Mouse (Mus musculus) thymus, postnatal 14 days (tissue): Measurements from ENCODE around the gene Hdgfl3.

Experiments
- DNase-seq: peaks from one replicate; pipeline ENCODE4 v3.0.0; 2021

Gene Hdgfl3

DNA sequence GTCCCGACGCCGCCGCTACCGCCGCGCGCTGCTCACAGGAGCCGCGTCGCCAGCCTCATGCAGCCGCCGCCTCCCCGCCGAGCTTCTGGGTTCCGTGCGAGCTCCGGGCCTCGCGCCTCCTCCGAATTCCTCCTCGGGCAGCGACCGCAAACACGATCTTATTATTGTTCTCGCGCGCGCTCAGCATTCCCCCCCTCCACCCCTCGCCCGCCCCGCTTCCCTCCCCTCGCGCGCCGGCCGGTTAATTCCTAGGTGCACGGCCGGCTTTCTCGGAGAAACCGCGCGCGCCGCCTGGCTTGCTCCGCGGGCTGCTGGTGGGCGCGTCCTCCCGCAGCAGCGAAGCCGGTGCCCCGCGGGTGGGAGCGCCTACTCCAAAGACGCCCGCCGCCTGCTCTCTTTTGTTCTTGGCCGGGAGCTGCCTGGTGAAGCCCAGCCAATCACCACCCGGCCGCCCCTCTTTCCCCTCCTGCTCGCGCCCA lies at the start of gene Hdgfl3:
Gene Hdgfl3, minus strand, starts transcription at position 207 of the 479 bp plus-strand sequence.
- peak; percentile 72 for DNase-seq

DNA sequence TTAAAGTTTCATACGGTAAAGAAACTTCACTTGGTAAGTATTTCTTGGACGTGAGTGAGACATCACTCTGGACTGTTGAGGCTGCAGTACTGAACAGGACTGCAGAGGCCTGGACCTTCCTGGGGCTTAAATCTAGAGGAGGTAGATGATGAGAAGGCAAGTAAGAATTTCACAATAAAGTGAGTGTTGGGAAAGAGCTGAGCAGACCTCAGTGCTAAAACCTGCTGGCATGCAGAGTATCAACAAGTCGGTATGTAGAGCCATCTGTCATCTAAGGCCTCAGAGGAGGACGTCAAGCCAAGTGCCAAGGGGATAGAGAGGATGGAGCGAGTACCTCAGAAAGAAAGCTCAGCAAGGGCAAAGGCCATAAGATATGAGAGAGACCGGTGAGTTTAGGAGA lies 49.4 kb upstream of the Hdgfl3 start:
- DNase-seq, result no peak

DNA sequence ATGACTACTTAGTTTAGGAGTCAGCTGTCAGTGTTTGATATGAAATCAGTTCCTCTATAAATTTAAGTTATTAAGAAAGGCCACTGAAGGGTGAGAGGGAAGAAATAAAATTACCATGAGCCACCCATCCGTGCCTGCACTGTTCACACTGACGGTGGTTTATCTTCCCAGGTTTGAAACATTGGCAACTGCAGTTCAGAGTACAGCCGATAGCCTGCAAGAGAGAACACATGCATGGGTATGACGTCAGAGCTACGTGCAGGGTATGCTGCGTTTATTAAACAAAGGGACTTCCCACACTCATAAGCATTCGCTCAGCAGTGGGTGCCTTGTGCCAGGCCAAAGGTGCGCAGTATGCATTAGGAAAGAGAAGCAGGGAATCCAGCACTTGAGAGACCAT lies 44.0 kb upstream of the Hdgfl3 start:
- DNase-seq, result no peak

DNA sequence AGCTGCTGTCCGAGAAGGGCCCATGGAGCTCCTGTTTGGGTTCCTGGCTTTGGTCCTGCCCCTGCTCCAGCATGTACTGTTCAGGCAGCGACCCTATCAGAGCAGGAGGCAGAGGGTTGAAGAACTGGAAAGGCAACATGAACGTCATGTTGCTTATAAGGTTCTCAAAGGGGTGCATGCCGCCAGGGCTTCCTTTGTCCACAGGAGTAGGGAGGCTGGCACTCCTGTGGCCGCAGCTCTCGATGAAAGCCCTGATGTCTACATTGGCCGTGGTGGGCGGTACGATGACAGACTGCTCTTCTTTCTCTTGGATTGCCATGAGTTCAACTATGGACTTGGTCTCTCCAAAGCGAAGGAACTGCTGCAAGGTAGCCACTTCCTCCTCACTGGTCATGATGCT lies 40.3 kb upstream of the Hdgfl3 start:
- DNase-seq, result no peak

DNA sequence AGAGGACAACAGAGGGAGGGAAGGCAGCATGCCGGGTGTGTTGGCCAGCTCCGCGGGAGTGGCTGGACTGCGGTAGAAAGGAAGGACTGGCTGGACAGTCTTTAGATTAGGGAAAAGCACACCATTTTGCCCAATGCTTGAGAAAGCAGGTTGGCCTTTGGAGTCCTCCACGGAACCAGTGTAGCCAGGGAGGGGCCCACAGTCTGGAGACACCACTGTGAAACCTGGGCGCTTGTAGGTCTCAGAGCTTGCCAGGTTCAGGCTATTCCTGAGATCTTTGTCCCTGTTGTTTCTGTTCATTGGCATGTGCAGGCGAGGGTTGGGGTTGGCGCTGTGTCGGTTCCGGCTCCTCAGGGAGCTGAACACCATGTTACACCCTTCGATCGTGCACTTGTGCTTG lies 39.7 kb upstream of the Hdgfl3 start:
- no peak for DNase-seq

DNA sequence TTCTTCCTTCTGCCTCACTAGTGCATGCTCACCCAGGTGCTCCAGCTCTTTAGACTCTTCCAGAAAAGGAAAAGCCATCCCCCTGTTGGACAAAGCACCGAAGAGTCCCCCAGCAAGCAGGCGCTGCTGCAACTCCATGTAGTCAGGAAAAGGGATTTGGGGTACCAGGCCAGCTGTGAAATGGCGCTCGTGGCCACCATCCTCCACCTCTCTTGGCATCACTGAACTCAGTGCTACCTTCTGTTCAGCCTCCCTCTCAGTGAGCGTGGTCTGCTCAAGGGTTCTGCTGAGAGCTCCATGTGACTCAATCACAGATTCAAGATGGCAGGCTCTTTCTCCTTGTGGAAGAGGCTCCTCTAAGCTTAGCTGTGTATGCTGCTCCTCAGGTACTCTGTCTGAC lies 39.1 kb upstream of the Hdgfl3 start:
- no peak for DNase-seq

DNA sequence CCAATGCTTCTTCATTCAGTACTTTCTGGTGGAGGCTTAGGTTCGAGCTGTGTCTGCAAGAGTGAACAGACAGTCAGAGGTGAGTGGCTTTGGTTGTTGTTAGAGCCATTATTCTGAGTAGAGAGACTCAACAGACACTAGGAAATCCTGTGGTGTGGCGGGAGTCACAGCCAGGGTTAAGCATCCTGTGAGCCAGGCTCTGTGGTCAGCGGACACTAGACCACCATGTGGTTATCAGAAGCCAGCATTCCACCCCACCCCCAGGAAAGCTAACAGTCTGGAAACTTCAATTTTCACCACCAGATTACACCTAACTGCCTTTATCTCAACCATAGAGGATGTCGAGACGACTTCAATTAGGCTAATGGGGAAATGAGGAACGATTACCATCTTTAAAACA lies 34.7 kb upstream of the Hdgfl3 start:
- DNase-seq, result no peak

DNA sequence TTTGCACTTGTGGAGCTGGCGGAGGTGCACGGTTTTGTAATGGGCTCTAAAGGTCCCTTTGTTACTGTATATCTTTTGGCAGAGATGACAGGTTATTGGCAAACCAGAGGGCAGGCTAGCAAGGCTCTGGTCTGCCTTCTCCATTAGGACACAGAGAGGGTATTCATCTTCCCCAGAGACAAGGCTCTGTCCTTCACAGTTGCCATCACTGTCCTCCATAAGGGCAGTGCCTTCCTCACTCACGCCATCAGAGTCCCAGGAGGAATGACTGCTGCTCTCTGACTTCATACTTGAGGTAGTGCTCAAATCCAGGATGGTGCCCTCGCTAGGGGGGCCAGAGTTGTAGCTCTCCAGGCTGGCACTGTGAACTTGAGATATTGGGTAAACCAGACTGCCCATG lies 34.2 kb upstream of the Hdgfl3 start:
- DNase-seq, result no peak

DNA sequence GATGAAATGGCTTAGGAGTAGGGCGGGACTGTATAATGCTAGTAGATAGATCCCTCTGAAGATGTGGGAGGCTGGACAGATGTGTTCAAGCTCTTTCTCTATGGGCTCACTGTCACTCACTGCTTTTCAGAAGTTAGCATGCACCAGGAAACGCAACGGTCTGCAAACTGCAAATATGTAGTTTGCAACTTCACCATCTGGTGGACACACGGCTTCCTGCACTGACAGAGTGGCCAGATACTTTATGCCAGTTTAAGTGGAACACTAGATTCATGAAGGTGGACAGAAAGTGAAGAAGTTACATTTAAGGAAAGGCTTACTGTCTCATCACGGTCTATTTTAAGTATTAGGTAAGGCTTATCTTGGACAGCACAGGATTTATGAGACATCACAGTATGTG lies 31.9 kb upstream of the Hdgfl3 start:
- no peak for DNase-seq

DNA sequence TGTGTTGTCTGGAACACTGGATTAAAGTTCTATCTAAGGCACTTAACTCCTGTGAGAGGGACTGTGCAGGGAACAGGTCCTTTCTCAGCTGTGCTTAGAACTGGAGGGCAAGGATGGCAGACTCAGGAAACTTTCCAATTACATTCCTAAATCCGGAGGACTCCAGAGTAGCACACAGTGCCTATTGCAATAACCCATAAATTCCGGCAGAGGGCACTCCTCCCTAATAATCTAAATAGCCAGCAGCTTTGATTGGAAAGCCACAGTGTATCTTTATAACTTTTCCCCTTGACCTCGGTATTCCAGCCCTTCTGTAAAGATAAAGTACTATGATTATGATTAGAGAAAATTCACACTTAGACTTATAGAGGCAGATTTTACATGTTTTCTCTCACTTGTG lies 25.4 kb upstream of the Hdgfl3 start:
- DNase-seq, result peak; percentile 19

DNA sequence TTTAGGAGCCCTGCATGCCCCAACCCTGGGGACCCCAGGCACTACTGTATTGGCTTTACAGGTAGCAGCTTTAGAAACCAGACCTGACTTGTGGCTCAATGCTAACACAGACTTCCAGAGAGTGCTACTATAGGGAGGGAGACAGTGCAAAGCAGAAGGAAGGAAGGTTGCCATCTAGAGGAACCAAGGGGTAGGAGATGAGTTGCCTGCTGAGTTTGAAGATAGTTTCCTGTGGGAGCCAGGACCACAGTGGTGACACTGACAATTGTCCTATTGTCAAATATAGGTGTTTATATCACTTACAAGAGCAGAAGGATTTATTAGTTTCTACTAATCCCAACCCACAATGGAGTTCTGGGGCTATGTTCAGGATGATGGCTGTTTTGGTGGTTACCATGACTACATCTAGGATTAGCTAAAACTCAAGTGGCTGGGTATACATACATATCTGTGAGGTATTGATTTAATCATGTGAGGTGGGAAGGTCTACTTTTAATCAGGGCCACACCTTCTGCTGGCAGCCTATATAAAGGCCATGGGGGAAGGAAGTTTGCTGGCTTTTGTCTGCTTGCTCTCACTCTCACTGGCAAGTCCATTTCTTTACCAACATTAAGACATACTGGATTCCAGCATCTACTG lies 20.1 kb upstream of the Hdgfl3 start:
- DNase-seq, result peak; percentile 61

DNA sequence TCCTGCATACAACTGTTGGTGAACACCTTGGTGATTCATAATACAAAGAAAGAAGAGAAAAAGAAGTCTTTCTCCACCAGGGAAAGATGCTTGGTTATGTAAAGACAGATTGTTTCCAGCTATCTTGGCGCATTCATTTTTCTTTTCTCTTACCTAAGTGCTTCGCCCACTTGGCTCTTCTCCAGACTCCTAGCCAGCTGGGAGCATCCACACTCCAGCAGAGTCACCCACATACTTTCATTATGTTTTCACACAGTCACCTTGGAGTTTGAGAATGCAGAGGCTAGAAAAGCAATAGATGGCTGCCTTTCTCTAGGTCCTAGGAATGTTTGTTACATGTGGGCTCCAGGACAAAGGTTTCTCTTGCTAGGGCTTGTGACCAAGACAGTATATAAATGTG lies 16.2 kb upstream of the Hdgfl3 start:
- DNase-seq, result no peak

DNA sequence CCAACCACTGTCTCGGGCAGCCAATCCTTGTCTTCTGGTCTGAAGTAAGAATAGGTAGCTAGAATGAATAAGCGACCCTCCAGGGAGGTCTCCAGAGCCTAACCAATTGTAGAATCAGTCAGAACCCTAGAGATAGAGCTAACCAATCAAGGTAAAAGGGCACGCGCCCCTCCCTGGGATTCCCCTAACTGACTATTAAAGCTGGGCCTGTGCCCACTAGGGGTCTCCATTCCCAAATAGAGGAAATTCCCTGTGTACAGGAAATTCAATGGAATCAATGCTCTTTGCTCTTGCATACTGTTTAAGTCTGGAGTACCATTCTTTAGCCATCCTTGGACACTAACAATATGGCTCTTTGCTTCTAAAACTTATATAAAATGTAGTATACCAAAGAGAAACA lies 11.1 kb upstream of the Hdgfl3 start:
- DNase-seq, result no peak

DNA sequence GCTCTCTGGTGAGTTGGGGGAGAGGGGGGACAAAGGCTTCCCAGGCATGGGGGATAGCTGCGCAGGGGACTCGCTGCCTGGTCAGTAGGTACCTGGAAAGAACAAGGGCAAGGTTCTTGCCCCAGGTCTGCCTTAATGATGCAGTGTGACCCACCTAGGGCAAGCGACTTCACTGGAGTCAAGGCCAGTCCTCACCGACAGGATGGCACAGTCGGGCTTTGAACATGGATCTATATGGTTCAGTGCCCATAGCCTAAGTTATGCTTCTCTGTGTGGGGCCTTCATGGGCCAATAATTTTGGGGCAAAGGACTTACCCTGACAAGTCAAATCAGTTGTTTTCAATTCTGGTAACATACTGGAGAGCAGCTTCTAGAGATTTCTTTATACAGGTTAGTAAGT lies 533 bp upstream of the Hdgfl3 start:
- no peak for DNase-seq

DNA sequence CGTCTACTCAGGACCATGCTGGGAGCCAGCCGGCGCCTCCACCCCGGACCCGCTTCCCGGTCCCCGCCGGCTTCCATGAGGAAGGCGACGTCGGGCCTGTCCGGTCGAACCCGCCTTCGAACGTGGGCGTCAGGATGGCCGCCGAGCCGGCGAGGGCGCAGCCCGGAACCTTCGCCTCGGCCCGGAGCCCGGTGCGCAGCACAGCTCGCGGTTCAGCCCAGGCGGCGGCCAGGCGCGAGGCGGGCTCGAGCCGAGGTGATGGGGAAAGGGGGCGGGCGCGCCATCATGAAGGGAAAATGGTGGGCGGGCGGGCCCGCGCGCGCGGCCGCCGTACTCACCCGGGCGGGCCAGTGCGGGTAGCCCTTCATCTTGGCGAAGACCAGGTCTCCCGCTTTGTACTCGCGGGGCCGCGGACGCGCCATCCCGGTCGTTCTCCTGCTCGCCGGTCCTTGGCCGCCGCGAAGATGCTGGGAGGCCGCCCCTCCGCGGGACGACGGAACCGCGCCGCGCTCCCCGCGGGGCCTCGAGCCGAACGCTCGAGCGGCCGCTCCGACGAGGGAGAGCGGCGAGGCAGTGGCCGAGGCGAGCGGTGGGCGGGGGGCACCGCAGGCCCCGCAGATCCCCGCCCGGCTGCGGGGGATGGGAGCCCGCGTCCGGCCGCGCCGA lies 539 bp downstream of the Hdgfl3 start:
- DNase-seq, result peak; percentile 73

DNA sequence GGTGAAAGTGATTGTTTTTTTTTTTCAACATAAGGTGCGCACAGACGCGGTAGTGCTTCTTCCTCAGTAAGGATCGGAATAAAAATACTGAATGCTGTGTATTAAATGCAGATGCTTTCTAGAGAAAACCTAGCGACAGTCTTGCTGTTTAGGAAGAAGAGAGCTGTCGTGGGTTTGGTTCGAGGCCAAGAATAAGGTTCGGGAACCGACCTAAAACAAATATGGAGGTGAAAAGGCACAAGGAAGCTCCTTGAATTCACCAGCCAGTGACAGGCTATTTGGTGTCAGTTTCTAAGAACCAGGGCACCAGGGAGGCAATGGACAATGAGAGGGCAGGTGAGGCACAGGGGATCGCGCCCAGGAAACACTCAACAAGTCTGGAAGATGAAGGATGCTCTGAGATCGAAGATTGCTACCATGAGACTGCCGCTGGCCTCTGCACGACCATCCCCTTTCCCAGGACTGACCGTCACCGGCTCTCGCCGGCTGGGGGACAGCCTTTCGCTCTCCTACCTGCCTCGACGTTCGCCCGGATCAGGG lies 1.1 kb downstream of the Hdgfl3 start:
- DNase-seq, result no peak

DNA sequence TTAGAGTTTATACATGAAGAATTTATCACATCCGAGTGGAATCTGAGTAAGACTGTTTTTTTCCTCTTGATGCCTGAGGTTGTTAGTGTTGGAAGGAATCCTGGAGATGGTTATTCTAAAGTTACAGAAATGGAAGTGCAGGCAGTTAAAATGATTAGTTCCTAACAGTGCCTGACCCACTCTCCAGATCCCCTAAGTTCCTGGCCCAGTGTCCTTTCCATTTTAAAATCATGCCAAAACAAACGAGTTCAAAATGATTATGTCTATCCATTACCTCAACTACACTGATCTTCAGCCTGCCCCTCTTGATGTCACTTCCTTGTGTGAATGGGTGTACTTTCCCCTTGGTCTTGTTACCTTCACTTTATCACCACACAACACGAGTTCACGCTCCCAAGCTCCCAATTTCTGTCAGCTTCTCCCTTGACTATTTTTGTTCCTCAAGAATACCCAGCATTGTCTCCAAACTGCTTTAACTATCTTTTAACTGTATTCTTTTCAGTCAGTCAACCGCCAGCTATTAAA lies 1.7 kb downstream of the Hdgfl3 start:
- DNase-seq, result no peak

DNA sequence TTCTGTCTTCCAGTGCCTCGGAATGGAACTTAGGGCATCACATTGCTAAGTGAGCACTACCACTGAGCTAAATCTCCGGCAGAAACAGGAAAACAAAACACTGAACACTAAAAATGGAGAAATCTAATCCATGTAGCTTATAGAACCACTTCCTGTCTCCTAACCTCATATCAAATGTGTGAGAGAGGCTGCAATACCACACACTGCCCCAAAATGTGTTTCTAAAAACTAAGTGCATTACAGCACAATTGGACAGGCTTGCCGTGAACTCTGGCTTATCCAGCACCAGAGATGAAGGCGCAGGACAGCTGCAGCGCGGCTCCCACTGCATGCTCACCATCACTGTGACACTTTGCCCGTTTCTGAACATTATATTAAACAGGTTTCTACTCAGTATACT lies 5.3 kb downstream of the Hdgfl3 start:
- no peak for DNase-seq

DNA sequence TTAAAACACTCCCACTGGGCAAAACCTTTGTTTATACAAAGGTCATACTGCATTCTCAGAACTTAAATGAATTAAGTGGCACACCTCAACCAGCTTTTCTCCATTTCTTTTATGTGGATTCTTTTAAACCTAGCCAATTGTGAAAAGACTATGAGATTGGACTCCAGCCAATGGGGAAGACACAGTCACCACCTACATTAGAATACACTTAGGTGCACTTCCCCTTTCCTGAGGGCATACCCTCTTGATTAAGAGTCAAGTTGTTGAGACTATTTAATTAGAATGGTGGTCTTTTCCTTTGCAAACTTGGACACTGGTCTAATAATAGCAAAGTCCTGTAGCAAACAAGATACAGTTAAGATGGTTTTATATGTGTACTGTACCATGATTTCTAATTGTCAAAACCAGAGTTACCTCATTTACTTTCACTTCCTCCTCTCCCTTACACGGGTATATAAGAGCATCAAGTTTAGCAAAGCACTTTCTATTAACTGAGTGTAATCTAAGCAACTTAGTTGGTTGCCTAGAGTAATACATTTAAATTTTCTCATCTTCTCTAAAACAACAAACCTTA lies 12.8 kb downstream of the Hdgfl3 start:
- no peak for DNase-seq

DNA sequence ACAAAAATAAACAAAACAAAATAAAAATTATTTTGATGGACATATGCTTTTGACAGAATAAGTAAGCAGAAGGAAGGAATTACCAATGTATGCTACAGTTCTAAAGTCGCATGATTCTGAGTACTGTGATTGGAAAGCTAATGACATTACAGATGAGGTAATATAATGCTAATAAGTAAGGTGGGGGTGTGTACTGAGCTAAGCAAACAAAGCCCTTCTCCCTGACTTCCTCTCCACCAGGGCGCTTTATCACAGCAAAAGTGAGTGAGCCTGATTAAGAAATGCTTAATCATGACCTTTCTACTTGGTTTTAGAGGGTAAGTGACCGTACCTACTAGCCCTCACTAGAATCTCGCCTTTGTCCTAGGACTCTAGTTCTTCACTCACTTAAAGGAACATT lies 14.0 kb downstream of the Hdgfl3 start:
- no peak for DNase-seq

DNA sequence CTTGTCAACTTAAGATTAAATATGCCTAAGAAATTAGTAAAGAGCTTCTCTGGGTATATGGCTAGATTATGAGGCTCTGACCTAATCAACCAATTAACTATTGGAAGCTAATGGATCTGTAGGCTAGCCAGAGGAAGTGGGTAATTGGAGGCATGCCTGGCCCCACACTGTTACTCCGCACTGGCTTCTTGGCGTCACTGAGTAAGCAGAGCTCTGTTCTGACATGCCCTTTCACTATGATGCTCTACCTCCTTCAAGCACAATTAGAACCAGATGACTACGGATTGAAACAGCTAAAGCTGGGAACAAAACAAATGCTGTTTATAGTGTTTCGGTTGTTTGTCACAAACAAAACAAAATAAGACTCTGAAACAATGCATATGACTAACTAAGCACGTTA lies 16.0 kb downstream of the Hdgfl3 start:
- DNase-seq, result no peak

DNA sequence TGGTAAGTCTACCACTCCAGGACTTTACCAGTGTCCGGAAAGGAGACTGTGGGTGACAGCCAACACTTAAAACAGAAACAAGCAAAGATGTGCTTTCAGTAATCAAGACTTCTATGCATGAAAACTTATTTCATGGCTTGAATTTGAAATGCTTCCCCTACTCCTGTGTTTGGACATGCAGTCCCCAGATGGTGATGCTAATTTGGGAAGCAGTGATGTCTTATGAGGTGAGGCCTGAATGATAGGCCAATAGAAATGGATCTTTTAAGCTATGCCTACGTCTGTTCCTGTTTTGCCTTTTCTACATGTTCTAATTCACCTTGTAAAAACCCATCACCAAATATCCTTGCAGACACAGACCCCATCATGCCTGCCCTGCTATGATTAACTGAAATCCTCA lies 29.3 kb downstream of the Hdgfl3 start:
- no peak for DNase-seq

DNA sequence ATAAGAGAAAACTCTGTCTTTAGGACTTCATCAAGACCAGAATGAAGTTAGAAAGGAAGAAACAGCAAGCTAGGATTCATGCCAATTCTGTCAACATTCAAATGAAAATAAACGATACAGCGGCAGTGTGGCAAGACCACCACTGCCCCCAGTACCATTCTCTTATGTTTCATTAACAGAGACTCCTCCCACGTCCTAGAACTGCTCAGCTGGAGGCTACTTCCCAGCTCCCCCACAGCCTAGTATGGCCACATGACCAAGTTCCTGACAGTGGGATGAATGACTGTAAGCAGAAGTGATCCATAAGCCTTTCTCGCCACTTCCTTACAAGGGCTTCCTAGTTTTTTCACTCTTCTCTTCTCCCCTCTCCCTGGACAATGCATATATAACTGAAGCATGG lies 30.2 kb downstream of the Hdgfl3 start:
- no peak for DNase-seq

DNA sequence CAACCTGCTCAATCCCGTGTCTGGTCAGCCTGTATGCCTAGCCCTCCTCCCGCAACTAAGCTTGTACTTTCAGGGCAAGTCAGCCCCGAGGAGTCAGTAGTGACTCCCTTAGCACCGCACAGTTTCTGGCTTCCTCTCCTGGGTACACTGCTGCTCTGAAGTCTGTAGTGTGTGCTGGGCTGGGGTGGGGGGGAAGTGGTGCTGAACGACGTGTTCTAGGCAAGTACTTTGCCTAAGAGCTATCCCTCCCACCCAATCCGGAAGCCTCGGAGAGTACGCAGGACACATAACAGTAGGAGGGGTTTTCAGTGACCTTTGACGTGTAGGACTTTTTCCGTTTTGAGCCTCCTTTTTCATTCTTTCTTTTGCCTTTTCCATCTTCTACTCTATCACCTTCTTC lies 34.9 kb downstream of the Hdgfl3 start:
- no peak for DNase-seq
